Mouse (Mus musculus) layer of hippocampus, adult 9-10 months (tissue): ENCODE measurements around the gene Tyro3.

Source experiments
- DNase-seq: peaks from one replicate; pipeline ENCODE4 v3.0.0; 2022; ENCODE audit warnings: low spot score

Gene Tyro3

DNA sequence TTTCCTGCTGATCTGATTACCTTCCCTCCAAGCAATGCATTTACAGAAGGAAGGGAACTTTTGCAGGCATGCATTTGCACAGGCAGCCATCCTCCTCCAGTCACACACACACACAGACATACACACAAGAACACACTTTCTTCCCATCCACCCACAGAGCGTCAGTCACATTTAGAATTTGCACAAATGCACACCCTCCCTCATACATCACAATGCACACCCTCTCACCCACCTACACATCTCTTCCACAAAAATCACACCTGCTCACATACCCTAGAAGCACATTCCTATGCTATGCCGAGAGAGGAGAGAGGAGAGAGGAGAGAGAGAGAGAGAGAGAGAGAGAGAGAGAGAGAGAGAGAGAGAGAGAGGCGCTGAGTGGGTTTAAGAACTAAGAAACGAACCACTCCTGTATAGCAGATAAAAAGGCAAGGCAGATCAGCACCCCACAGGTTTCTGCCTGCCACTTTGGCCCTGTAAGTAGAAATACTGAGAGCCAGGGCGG is at the start of gene Tyro3:
Gene Tyro3 (plus strand): TSS at position 455 of the 505 bp plus-strand sequence.
- no peak for DNase-seq

DNA sequence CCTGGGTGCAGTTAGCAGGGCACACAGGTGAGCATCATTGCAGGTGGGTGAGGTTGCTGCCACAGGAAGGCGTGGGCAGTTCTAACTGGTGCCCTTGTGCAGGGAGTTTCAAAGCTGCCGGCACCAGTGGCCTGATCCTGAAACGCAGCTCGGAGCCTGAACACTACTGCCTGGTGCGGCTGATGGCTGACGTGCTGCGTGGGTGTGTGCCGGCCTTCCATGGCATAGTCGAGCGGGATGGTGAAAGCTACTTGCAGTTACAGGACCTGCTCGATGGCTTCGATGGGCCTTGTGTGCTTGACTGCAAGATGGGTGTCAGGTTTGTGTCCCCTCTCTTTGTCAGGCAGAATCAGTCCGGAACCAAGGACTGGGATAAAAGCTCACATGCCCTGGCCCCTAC is 48.3 kb upstream of the Tyro3 start:
- no peak for DNase-seq

- no peak for DNase-seq
These were observed 39.9 kb upstream of the Tyro3 start for GRCm38 (mm10) chr2:119757601-119758100.

GRCm38 (mm10) chr2:119758101-119758843 is 39.3 kb upstream of the Tyro3 start:
- no peak for DNase-seq

- DNase-seq, result no peak
These were observed 38.4 kb upstream of the Tyro3 start for GRCm38 (mm10) chr2:119758844-119759835.

DNA sequence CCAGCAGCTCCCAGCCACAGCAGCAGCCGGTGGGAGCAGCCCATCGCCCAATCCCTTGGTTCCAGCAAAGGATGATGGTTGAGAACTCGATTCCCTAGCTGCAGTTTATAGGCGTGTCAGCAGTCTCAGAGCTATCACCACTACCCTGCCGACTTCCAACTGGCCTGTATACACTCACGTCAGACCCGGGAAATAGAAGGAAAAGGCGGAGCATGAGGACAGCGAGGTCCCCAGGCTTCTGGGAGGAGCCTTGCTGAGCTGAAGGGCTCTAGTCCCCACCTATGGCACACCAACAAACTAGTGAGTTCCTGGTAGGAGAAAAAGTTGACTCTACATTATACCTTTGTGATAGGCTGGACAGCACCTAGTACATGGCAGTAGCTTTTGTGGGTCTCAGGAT is 37.3 kb upstream of the Tyro3 start, which contains the start of gene Ltk:
Gene Ltk (minus strand): TSS at position 181 of the 400 bp plus-strand sequence.
- DNase-seq, result no peak

GRCm38 (mm10) chr2:119762276-119762675 is 35.3 kb upstream of the Tyro3 start:
- DNase-seq, result no peak

- no peak for DNase-seq
These were observed 33.6 kb upstream of the Tyro3 start for GRCm38 (mm10) chr2:119763924-119764323.

GRCm38 (mm10) chr2:119767246-119767645 is 30.3 kb upstream of the Tyro3 start:
- DNase-seq, result no peak

GRCm38 (mm10) chr2:119787206-119787883 is 10.2 kb upstream of the Tyro3 start, which contains the start of gene Rpap1:
Gene Rpap1, minus strand, starts transcription at chr2:119787537.
- peak; percentile 47 for DNase-seq

GRCm38 (mm10) chr2:119789996-119790395 is 7.5 kb upstream of the Tyro3 start:
- no peak for DNase-seq

DNA sequence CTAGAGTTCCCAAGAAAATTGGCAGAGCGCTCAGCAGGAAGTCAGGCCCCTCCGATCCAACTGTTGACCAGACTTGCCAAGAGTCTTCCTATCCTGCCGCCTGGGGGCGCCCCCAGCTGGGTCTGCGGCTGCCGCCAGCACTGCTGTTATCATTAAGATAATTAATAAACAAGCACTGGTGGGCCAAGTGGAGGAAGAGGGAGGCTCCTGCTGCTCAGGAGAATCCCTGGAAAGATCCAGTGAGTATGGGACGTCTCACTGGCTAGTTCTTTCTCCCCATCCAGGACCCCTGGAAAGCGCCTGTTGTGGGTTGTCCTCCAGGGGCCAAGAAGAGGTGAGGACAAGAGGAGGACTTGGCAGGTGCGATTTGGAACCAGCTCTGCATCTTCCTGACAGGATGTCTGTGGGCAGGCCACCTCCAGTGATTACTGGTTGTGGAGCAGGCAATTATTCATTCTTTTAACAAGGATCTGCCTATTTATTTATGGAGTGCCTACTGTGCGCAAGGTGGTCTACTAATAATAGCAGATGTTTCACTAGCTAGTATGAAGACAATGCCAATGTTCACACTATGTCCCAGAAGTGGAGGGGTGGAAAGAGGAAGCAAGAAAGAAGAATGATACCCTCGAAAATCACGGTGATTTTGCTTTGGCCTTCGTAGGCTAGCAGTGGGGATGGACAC is 854 bp downstream of the Tyro3 start:
- no peak for DNase-seq

GRCm38 (mm10) chr2:119799181-119799960 is 1.8 kb downstream of the Tyro3 start:
- DNase-seq, result no peak

- no peak for DNase-seq
These were observed 2.5 kb downstream of the Tyro3 start for GRCm38 (mm10) chr2:119799961-119800550.

- no peak for DNase-seq
These were observed 3.6 kb downstream of the Tyro3 start for GRCm38 (mm10) chr2:119800876-119801846.

DNA sequence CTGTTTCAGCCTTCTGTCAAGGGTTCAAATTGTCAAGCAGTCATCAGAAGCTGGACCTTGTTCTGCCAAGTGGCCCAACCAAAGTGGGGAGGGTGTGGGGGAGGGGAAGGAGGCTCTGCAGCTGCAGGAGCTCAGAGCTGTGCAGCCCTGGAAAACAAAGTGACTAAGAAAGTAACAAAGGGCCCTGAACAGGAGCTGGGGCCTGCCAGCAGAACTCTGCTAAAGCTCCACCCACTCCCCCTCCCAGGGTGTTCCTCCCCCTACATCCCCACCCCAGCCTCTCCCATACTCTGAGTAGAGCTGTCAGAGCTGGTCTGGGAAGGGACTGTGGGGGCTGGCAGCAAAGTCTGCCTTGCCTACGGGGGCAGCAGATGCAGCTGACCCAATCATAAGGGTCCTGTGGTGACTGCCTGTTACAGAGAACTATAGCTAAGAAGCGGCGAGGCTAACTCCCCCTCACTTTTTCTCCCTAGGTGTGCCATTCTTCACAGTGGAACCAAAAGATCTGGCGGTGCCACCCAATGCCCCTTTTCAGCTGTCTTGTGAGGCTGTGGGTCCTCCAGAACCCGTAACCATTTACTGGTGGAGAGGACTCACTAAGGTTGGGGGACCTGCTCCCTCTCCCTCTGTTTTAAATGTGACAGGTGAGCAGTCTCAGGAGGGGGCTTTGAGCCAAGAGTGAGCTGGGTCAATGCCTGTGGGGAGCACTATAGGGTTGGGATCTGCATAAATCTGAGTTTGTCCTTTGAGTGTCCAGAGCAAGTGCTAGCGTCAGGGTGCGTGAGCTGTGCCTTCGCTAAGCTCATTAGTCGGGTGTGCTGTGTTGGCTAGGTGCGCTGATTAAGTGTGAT is 5.5 kb downstream of the Tyro3 start:
- DNase-seq, result no peak

DNA sequence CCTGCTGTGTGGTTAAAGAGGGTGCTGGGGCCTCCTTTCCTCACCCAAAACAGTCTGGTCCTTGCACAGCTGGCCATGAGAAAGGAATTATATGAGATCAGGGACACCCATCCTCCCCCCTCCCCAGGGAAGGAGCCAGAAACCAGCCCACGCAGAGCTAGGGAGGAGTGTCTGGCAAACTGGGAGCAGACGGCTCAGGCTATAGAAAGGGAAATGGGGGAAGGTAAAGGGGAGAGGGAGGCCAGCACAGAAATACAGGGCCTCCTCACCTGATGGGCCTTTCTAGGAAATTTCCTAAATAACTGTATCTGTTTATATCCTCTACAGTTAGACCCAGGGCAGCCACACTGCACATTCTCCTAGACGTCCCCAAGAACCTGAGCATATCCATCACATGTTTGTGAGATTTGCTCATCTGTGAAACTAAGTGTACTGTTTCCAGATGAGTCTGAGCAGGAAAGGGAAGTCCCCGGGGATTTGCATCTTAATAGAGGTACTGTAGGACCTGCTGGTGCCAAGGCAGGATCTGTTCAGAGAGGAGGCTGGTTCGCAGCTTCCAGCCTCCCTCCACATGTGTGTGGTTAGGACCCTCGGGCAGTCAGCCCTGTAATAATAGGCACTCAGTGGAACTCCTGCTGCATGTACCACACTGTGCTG is 6.2 kb downstream of the Tyro3 start:
- DNase-seq, result no peak
